Mouse (Mus musculus): ENCODE results near the gene Jak3. TPM values are rescaled to one million over a fixed set of nuclear protein-coding genes. Genes with fewer than 3 reads are reported as not detected.

Gene Jak3
- 72.8 TPM for polyA plus RNA-seq (2017; shearing (Covaris generic))

GRCm38 (mm10) chr8:71676020-71676741, at the start of gene Jak3:
Jak3 (plus strand) TSS chr8:71676296.

GRCm38 (mm10) chr8:71671549-71671965, 4.5 kb upstream of the Jak3 start, which contains the start of gene Unc13a:
Unc13a (minus strand) TSS chr8:71671757.

GRCm38 (mm10) chr8:71689028-71689427, 12.9 kb downstream of the Jak3 start, which contains the start of gene Insl3:
Insl3 (plus strand) TSS chr8:71689214.

GRCm38 (mm10) chr8:71701414-71702086, 25.5 kb downstream of the Jak3 start, which contains the start of gene B3gnt3:
B3gnt3 (minus strand) TSS chr8:71701789.

GRCm38 (mm10) chr8:71725122-71725924, 49.2 kb downstream of the Jak3 start, which contains the start of gene Fcho1:
Fcho1 (minus strand) TSS chr8:71725716.

Other genes starting within 250 kb of the Jak3 start
- 112 TPM for gene Abhd8, start 212.6 kb upstream of the Jak3 start, polyA plus RNA-seq (2017; shearing (Covaris generic))
- 21.5 TPM for gene Mrpl34, start 211.3 kb upstream of the Jak3 start, polyA plus RNA-seq (2017; shearing (Covaris generic))
- gene Dda1, start 207.1 kb upstream of the Jak3 start, polyA plus RNA-seq (2017; shearing (Covaris generic)): 143 TPM
- 16.6 TPM for gene Ano8, start 190.3 kb upstream of the Jak3 start, polyA plus RNA-seq (2017; shearing (Covaris generic))
- gene Gtpbp3, start 188.2 kb upstream of the Jak3 start, polyA plus RNA-seq (2017; shearing (Covaris generic)): 6.5 TPM
- gene Plvap, start 164.5 kb upstream of the Jak3 start, polyA plus RNA-seq (2017; shearing (Covaris generic)): not detected
- gene Ccdc194, start 150.6 kb upstream of the Jak3 start, polyA plus RNA-seq (2017; shearing (Covaris generic)): not detected
- 108 TPM for gene Bst2, start 138.8 kb upstream of the Jak3 start, polyA plus RNA-seq (2017; shearing (Covaris generic))
- 65.2 TPM for gene Mvb12a, start 133.4 kb upstream of the Jak3 start, polyA plus RNA-seq (2017; shearing (Covaris generic))
- gene Tmem221, start 117.4 kb upstream of the Jak3 start, polyA plus RNA-seq (2017; shearing (Covaris generic)): 13.9 TPM
- gene Nxnl1, start 109.7 kb upstream of the Jak3 start, polyA plus RNA-seq (2017; shearing (Covaris generic)): 1.9 TPM
- 16.1 TPM for gene Slc27a1, start 107.4 kb upstream of the Jak3 start, polyA plus RNA-seq (2017; shearing (Covaris generic))
- gene Pgls, start 84.1 kb upstream of the Jak3 start, polyA plus RNA-seq (2017; shearing (Covaris generic)): 66.7 TPM
- gene Fam129c, start 78.6 kb upstream of the Jak3 start, polyA plus RNA-seq (2017; shearing (Covaris generic)): 2.7 TPM
- gene Colgalt1, start 65.3 kb upstream of the Jak3 start, polyA plus RNA-seq (2017; shearing (Covaris generic)): 30.3 TPM
- not detected for gene Unc13a, start 4.5 kb upstream of the Jak3 start, polyA plus RNA-seq (2017; shearing (Covaris generic))
- 17.5 TPM for gene Insl3, start 12.9 kb downstream of the Jak3 start, polyA plus RNA-seq (2017; shearing (Covaris generic))
- 2.9 TPM for gene B3gnt3, start 25.5 kb downstream of the Jak3 start, polyA plus RNA-seq (2017; shearing (Covaris generic))
- 169 TPM for gene Fcho1, start 49.4 kb downstream of the Jak3 start, polyA plus RNA-seq (2017; shearing (Covaris generic))
- 1.7 TPM for gene Zfp709, start 205.7 kb downstream of the Jak3 start, polyA plus RNA-seq (2017; shearing (Covaris generic))
- gene Zfp882, start 232.3 kb downstream of the Jak3 start, polyA plus RNA-seq (2017; shearing (Covaris generic)): 3.0 TPM
- gene Zfp617, start 232.3 kb downstream of the Jak3 start, polyA plus RNA-seq (2017; shearing (Covaris generic)): 8.9 TPM

All from effector memory CD4-positive, alpha-beta T cell, adult 7 months (primary cell).